Mouse (Mus musculus): Measurements from ENCODE around the gene Espn. TPM values are rescaled to one million over a fixed set of nuclear protein-coding genes. Genes with fewer than 3 reads are reported as not detected.

Espn gene
- total and polyA plus RNA-seq, 2 experiments from 2014 or later = 0.47 to 0.71 TPM

DNA sequence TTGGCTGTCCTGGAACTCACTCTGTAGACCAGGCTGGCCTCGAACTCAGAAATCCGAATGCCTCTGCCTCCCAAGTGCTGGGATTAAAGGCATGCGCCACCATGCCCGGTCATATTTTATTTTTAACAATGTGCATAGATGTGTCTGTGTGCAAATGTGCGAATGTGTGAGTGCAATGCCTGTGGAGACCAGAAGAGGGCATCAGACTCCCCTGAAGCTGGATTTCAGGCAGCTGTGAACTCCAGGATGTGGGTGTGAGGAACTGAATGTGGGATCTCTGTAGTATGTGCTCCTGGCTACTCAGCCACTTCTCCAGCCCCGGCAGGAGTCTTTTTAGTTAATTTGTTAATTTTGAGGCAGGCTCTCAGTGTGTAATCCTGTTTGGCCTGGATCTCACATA lies 19.4 kb upstream of the Espn start:
- Histone ChIP-seq H3K27ac (no peak overlapping the region), H3K9me3 (ENCODE audit: low read length) (no peaks in the 10 kb centered on the region), H3K9ac (replicated peaks; ENCODE audit: low read length) (no peak overlapping the region), H3K4me1 (ENCODE audit: insufficient read depth, low read length) (no peaks in the 10 kb centered on the region), H3K36me3 (ENCODE audit: insufficient read depth, low read length) (no peaks in the 10 kb centered on the region), H3K27me3 (ENCODE audit: insufficient read depth, low read length) (0 out of 2 replicates have a peak, but pooled peaks cover 2% of the 10 kb centered on the region), H3K4me2 (ENCODE audit: low read depth, low read length) (no peak overlapping the region), H3K4me3 (ENCODE audit: low read length) (no peak overlapping the region)
- 80% methylated on average over 6 of the region's 6 CpGs for WGBS
- ATAC-seq (no peak), DNase-seq (ENCODE audit: low spot score) (no peak)
- peak; percentile 47 for TF ChIP-seq CTCF (IDR thresholded peaks at IDR 0.05; ENCODE audit: low read depth)

DNA sequence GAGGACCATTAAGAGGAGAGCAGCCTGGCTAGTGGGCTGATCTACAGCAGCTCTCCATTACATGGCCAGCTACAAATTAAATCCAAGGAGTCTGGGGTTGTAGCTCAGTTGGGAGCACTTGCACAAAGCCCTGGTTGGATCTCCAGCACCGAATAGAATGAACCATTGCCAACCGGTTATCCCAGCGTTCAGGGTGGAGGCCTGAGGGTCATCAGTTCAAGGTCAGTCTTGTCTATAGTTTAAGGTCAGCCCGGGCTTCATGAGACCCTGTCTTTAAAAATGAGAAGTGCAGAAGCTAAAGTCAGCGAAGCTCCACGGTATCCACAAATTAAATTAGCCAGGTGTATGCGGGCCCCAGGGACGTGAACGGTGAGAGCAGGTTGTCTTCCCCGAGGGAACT lies 18.1 kb upstream of the Espn start:
- Histone ChIP-seq H3K36me3 (ENCODE audit: insufficient read depth, low read length) (no peaks in the 10 kb centered on the region), H3K27ac (no peak overlapping the region), H3K9ac (replicated peaks; ENCODE audit: low read length) (no peak overlapping the region), H3K9me3 (ENCODE audit: low read length) (no peaks in the 10 kb centered on the region), H3K4me3 (ENCODE audit: low read length) (no peak overlapping the region), H3K4me2 (ENCODE audit: low read depth, low read length) (no peak overlapping the region), H3K4me1 (ENCODE audit: insufficient read depth, low read length) (no peaks in the 10 kb centered on the region), H3K27me3 (ENCODE audit: insufficient read depth, low read length) (no peaks in the 10 kb centered on the region)
- 79% methylated on average over 10 of the region's 10 CpGs for WGBS
- DNase-seq (ENCODE audit: low spot score) (no peak), ATAC-seq (no peak)
- TF ChIP-seq CTCF (IDR thresholded peaks at IDR 0.05; ENCODE audit: low read depth) = no peak

DNA sequence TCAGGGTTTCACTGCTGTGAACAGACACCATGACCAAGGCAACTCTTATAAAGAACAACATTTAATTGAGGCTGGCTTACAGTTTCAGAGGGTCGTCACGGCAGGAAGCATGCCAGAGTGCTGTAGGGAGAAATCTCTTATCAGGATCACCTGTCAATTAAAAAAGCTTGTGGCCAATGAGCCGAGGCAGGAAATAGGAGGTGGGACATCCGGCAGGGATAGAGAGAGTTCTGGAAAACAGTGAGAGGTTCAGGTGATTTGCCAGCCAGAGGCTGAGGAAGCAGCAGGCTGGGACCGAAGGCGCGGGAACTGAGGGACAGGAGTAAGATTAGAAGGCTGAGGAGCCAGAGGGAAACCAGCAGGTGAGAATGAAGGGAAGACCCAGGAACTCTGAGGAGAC lies 16.9 kb upstream of the Espn start:
- Histone ChIP-seq H3K27ac (no peak overlapping the region), H3K9me3 (ENCODE audit: low read length) (no peaks in the 10 kb centered on the region), H3K36me3 (ENCODE audit: insufficient read depth, low read length) (no peaks in the 10 kb centered on the region), H3K4me1 (ENCODE audit: insufficient read depth, low read length) (no peaks in the 10 kb centered on the region), H3K4me2 (ENCODE audit: low read depth, low read length) (no peak overlapping the region), H3K9ac (replicated peaks; ENCODE audit: low read length) (no peak overlapping the region), H3K4me3 (ENCODE audit: low read length) (no peak overlapping the region), H3K27me3 (ENCODE audit: insufficient read depth, low read length) (no peaks in the 10 kb centered on the region)
- ATAC-seq (no peak), DNase-seq (ENCODE audit: low spot score) (no peak)
- 81% methylated on average over 7 of the region's 7 CpGs for whole genome bisulfite sequencing
- no peak for TF ChIP-seq CTCF (IDR thresholded peaks at IDR 0.05; ENCODE audit: low read depth)

DNA sequence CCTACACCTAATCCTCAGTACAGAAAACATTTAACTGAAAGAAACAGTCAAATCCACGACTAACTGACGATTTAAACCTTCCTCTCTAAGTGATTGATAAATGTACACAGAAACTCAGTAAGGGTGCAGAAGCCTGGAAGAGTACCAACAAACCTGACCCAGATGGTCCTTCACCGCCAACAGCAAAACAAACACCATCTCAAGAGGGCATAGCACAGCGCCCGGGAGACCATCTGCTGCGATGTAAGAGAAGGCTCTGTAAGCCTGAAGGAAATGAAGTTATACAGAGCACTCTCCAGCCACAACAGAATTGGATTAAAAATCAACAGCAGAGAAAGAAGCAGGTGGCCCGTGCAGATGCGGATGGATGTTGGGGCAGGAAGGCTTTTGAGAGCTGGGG lies 15.9 kb upstream of the Espn start:
- Histone ChIP-seq H3K4me1 (ENCODE audit: insufficient read depth, low read length) (no peaks in the 10 kb centered on the region), H3K9me3 (ENCODE audit: low read length) (no peaks in the 10 kb centered on the region), H3K27me3 (ENCODE audit: insufficient read depth, low read length) (no peaks in the 10 kb centered on the region), H3K4me3 (ENCODE audit: low read length) (no peak overlapping the region), H3K4me2 (ENCODE audit: low read depth, low read length) (no peak overlapping the region), H3K36me3 (ENCODE audit: insufficient read depth, low read length) (no peaks in the 10 kb centered on the region), H3K27ac (no peak overlapping the region), H3K9ac (replicated peaks; ENCODE audit: low read length) (no peak overlapping the region)
- peak; percentile 58 for DNase-seq (ENCODE audit: low spot score)
- 29% methylated on average over 8 of the region's 8 CpGs for WGBS
- TF ChIP-seq CTCF (IDR thresholded peaks at IDR 0.05; ENCODE audit: low read depth) = no peak
- no peak for ATAC-seq

GRCm38 (mm10) chr4:152165036-152165931 lies 13.1 kb upstream of the Espn start:
- Histone ChIP-seq H3K27me3 (ENCODE audit: insufficient read depth, low read length) (peaks cover 12% of the 10 kb centered on the region), H3K9ac (replicated peaks; ENCODE audit: low read length) (no peak overlapping the region), H3K4me3 (ENCODE audit: low read length) (no peak overlapping the region), H3K27ac (no peak overlapping the region), H3K4me1 (ENCODE audit: insufficient read depth, low read length) (no peaks in the 10 kb centered on the region), H3K36me3 (ENCODE audit: insufficient read depth, low read length) (no peaks in the 10 kb centered on the region), H3K4me2 (ENCODE audit: low read depth, low read length) (no peak overlapping the region), H3K9me3 (ENCODE audit: low read length) (no peaks in the 10 kb centered on the region)
- TF ChIP-seq CTCF (IDR thresholded peaks at IDR 0.05; ENCODE audit: low read depth) = peak; percentile 94
- 29% methylated on average over 22 of the region's 22 CpGs for WGBS
- peak; percentile 46; the same call in 1 of the 2 replicates for ATAC-seq
- DNase-seq (ENCODE audit: low spot score) = peak; percentile 68

DNA sequence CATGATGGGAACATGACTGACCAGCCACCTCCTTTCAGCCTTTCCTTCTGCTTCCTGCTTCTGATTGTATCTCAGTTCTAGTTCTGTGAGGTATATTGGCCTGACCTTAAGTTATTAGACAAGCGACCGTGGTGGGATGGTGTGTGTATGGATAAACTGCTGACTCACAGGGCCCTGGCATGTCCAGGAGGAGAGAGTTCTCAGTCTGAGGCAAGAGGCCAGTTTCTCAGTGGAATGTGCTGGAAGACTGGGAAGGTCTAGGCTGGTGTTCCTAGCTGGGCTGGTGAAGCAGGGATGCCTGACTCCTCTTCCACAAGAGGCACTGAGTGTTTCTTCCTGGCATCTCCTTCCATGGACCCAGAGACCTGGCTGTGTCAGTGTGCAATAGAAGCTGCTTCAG lies 10.6 kb upstream of the Espn start:
- H3K4me2 ChIP-seq (ENCODE audit: low read depth, low read length) = no peak overlapping the region
- H3K27ac ChIP-seq = no peak overlapping the region
- H3K9ac ChIP-seq (replicated peaks; ENCODE audit: low read length) = no peak overlapping the region
- ATAC-seq (no peak), DNase-seq (ENCODE audit: low spot score) (no peak)
- H3K9me3 ChIP-seq (ENCODE audit: low read length) = no peaks in the 10 kb centered on the region
- 94% methylated on average over 2 of the region's 2 CpGs for WGBS
- H3K36me3 ChIP-seq (ENCODE audit: insufficient read depth, low read length) = no peaks in the 10 kb centered on the region
- H3K27me3 ChIP-seq (ENCODE audit: insufficient read depth, low read length) = peaks cover 36% of the 10 kb centered on the region
- H3K4me1 ChIP-seq (ENCODE audit: insufficient read depth, low read length) = peaks cover 5% of the 10 kb centered on the region; the same call in 1 of the 2 replicates
- TF ChIP-seq CTCF (IDR thresholded peaks at IDR 0.05; ENCODE audit: low read depth) = no peak
- H3K4me3 ChIP-seq (ENCODE audit: low read length) = no peak overlapping the region

DNA sequence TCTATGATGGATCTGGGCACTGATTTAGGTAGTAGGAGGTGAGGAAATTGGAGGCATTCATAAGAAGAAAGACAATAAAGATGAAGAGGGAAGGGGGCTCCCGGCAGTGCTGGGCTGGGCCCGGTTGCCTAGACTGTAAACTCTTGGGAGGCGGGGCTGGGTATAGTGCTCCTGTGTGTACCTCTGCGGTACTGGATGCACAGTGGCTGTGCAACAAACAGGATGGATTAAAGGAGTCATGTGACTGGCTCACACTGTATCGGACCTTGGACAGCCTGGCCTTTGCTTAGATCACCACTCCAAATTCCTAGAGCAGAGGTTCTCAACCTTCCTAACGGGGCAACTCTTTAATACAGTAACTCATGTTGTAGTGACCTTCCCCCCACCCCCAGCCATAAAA lies 9.4 kb upstream of the Espn start:
- ATAC-seq = no peak
- DNase-seq (ENCODE audit: low spot score) = no peak
- WGBS = 77% methylated on average over 6 of the region's 6 CpGs
- Histone ChIP-seq H3K4me2 (ENCODE audit: low read depth, low read length) (no peak overlapping the region), H3K4me1 (ENCODE audit: insufficient read depth, low read length) (peaks cover 5% of the 10 kb centered on the region; the same call in 1 of the 2 replicates), H3K9me3 (ENCODE audit: low read length) (no peaks in the 10 kb centered on the region), H3K27ac (no peak overlapping the region), H3K36me3 (ENCODE audit: insufficient read depth, low read length) (no peaks in the 10 kb centered on the region), H3K9ac (replicated peaks; ENCODE audit: low read length) (no peak overlapping the region), H3K27me3 (ENCODE audit: insufficient read depth, low read length) (peaks cover 42% of the 10 kb centered on the region), H3K4me3 (ENCODE audit: low read length) (no peak overlapping the region)
- no peak for TF ChIP-seq CTCF (IDR thresholded peaks at IDR 0.05; ENCODE audit: low read depth)

Measured in hindbrain, postnatal 0 days (tissue).